ENCODE assay signal across 8 mouse cellular contexts in genomic region chr3:87935776-87936175, GRCm38 (mm10). TPM values are rescaled to one million over a fixed set of nuclear protein-coding genes. Genes with fewer than 3 reads are reported as not detected.
DNase-seq lines count a peak whose midpoint lies in the region; ATAC-seq and TF ChIP-seq lines count a peak whose summit lies in the region.
"Had no signal": no experiment of that assay in that cellular context is flagged by ENCODE, and none has a peak within 500 bp of the region (broad histone marks: within the 10 kb centered on the region; RNA-seq: fewer than 3 reads in every experiment).

No protein-coding gene starts in this region.

- no peak overlapping the region for H3K4me2 ChIP-seq in intestine, embryonic 14.5 days (ENCODE audit: low read length)
- H3K4me2 ChIP-seq in midbrain, embryonic 12.5 days (replicated peaks) = no peak overlapping the region

- no peak overlapping the region for H3K9ac ChIP-seq in intestine, embryonic 14.5 days (ENCODE audit: low read length)
- H3K9ac ChIP-seq in midbrain, embryonic 12.5 days (replicated peaks) = no peak overlapping the region

- WGBS in intestine, embryonic 14.5 days = 95% methylated on average over 2 of the region's 2 CpGs
- 93% methylated on average over 2 of the region's 2 CpGs for WGBS in midbrain, embryonic 12.5 days
- WGBS in small intestine, adult 2 months = 99% methylated on average over 2 of the region's 2 CpGs

- peak; percentile 51; the same call in 1 of the 2 replicates for ATAC-seq in intestine, embryonic 14.5 days (replicated peaks; ENCODE audit: low FRiP score, low TSS enrichment, low read depth)
- ATAC-seq in midbrain, embryonic 12.5 days (ENCODE audit: low FRiP score, low read depth) = peak; percentile 62; the same call in 1 of the 2 replicates

- peaks cover 18% of the 10 kb centered on the region for H3K4me1 ChIP-seq in intestine, embryonic 14.5 days (replicated peaks; ENCODE audit: control insufficient read depth, insufficient read depth, low read length)
- peaks cover 32% of the 10 kb centered on the region for H3K4me1 ChIP-seq in midbrain, embryonic 12.5 days
- peaks cover 7% of the 10 kb centered on the region for H3K4me1 ChIP-seq in small intestine, adult 2 months (ENCODE audit: control insufficient read depth, insufficient read depth, insufficient read length, low read length)

- peak; percentile 96; the same call in 1 of the 2 replicates for TF ChIP-seq CTCF in small intestine, adult 2 months (IDR thresholded peaks at IDR 0.05; ENCODE audit: extremely low read depth, insufficient read length, insufficient replicate concordance, low read depth, low read length)

- no peaks in the 10 kb centered on the region for H3K27me3 ChIP-seq in intestine, embryonic 14.5 days (replicated peaks; ENCODE audit: control insufficient read depth, insufficient read depth, low read length)
- H3K27me3 ChIP-seq in midbrain, embryonic 12.5 days = no peaks in the 10 kb centered on the region
- H3K27me3 ChIP-seq in small intestine, adult 2 months (ENCODE audit: control insufficient read depth, insufficient read depth, low read length) = no peaks in the 10 kb centered on the region
- H3K27me3 ChIP-seq: megakaryocyte, embryonic 14.5 days had no signal

- intact Hi-C loops in left cerebral cortex, postnatal 36 days (cut with DNase I) = loop anchor here (1.0 to 2.0 kb wide), 3 partner anchors 25 to 137 kb away; no protein-coding TSS in a partner anchor

- no peaks in the 10 kb centered on the region for H3K9me3 ChIP-seq in intestine, embryonic 14.5 days (ENCODE audit: control insufficient read depth, low read length)
- H3K9me3 ChIP-seq in midbrain, embryonic 12.5 days = no peaks in the 10 kb centered on the region
- H3K9me3 ChIP-seq: megakaryocyte, embryonic 14.5 days had no signal

- no peak overlapping the region for H3K4me3 ChIP-seq in intestine, embryonic 14.5 days (ENCODE audit: low read depth, low read length)
- H3K4me3 ChIP-seq in midbrain, embryonic 12.5 days = no peak overlapping the region
- H3K4me3 ChIP-seq in small intestine, adult 2 months (ENCODE audit: low read depth, low read length) = no peak overlapping the region
- H3K4me3 ChIP-seq: megakaryocyte, embryonic 14.5 days had no signal

- H3K36me3 ChIP-seq in intestine, embryonic 14.5 days (ENCODE audit: control insufficient read depth, insufficient read depth, low read length) = peaks cover 84% of the 10 kb centered on the region
- H3K36me3 ChIP-seq in midbrain, embryonic 12.5 days = peaks cover 72% of the 10 kb centered on the region
- peaks cover 40% of the 10 kb centered on the region for H3K36me3 ChIP-seq in small intestine, adult 2 months (ENCODE audit: control insufficient read depth, insufficient read depth, low read length)

- DNase-seq in adipocyte (ENCODE audit: low spot score) = peak; percentile 85
- DNase-seq in cerebellum, postnatal 14 days = peak; percentile 93 to 97
- peak; percentile 80 for DNase-seq in frontal cortex, postnatal 36 days (ENCODE audit: low spot score in 2 of 2)
- DNase-seq in intestine, embryonic 14.5 days (ENCODE audit: low spot score) = peak; percentile 91
- DNase-seq in left cerebral cortex, postnatal 36 days (ENCODE audit: low spot score in 2 of 2) = peak; percentile 70 to 76

- H3K27ac ChIP-seq in intestine, embryonic 14.5 days (ENCODE audit: low read depth) = no peak overlapping the region
- no peak overlapping the region for H3K27ac ChIP-seq in midbrain, embryonic 12.5 days (replicated peaks)
- H3K27ac ChIP-seq in small intestine, adult 2 months (ENCODE audit: insufficient read depth, low read depth, low read length) = peak overlapping the region; percentile 56

- TF ChIP-seq POLR2A in small intestine, adult 2 months (IDR thresholded peaks at IDR 0.05; ENCODE audit: low read depth, low read length) = no peak

RNA-seq across cellular contexts. Expression of gene Rrnad1, which starts 5.3 kb away (rescaled TPM):
- polyA plus RNA-seq in intestine, embryonic 14.5 days (2014; fragmentation: Nextera tagmentation; extraction: Ambion mirVana) = 17.9 and 21.8 TPM in 2 replicates
- 10 to 100 TPM; 16.4 to 23.9 TPM for total RNA-seq in left cerebral cortex, postnatal 36 days (2021)
- polyA plus RNA-seq in midbrain, embryonic 12.5 days (2016; fragmentation: Nextera tagmentation; extraction: Ambion mirVana) = 23.5 and 24.2 TPM in 2 replicates
- 12.5 and 17.3 TPM in 2 replicates for polyA plus RNA-seq in small intestine, adult 2 months (2012; rRNA removed)

RNA-seq across cellular contexts. Expression of gene Isg20l2, which starts 5.7 kb away (rescaled TPM):
- 32.8 and 35.9 TPM in 2 replicates for polyA plus RNA-seq in intestine, embryonic 14.5 days (2014; fragmentation: Nextera tagmentation; extraction: Ambion mirVana)
- 10 to 100 TPM; 12.9 to 14.3 TPM for total RNA-seq in left cerebral cortex, postnatal 36 days (2021)
- 78.7 and 79.0 TPM in 2 replicates for polyA plus RNA-seq in midbrain, embryonic 12.5 days (2016; fragmentation: Nextera tagmentation; extraction: Ambion mirVana)
- 3.9 and 7.0 TPM in 2 replicates for polyA plus RNA-seq in small intestine, adult 2 months (2012; rRNA removed)

RNA-seq across cellular contexts. Expression of gene Crabp2, which starts 12.7 kb away (rescaled TPM):
- 9.7 and 14.4 TPM in 2 replicates for polyA plus RNA-seq in intestine, embryonic 14.5 days (2014; fragmentation: Nextera tagmentation; extraction: Ambion mirVana)
- total RNA-seq in left cerebral cortex, postnatal 36 days (2021) = 1 to 10 TPM; 3.4 to 6.0 TPM
- 291 and 335 TPM in 2 replicates for polyA plus RNA-seq in midbrain, embryonic 12.5 days (2016; fragmentation: Nextera tagmentation; extraction: Ambion mirVana)
- 0.10 TPM in 1 of 2 replicates, not detected in the other for polyA plus RNA-seq in small intestine, adult 2 months (2012; rRNA removed)

RNA-seq across cellular contexts. Expression of gene Mrpl24, which starts 16.5 kb away (rescaled TPM):
- polyA plus RNA-seq in intestine, embryonic 14.5 days (2014; fragmentation: Nextera tagmentation; extraction: Ambion mirVana) = 73.3 and 74.2 TPM in 2 replicates
- 10 to 100 TPM; 44.6 to 54.9 TPM for total RNA-seq in left cerebral cortex, postnatal 36 days (2021)
- 73.5 and 77.8 TPM in 2 replicates for polyA plus RNA-seq in midbrain, embryonic 12.5 days (2016; fragmentation: Nextera tagmentation; extraction: Ambion mirVana)
- 12.5 and 25.5 TPM in 2 replicates for polyA plus RNA-seq in small intestine, adult 2 months (2012; rRNA removed)

RNA-seq across cellular contexts. Expression of gene Hdgf, which starts 29.7 kb away (rescaled TPM):
- polyA plus RNA-seq in intestine, embryonic 14.5 days (2014; fragmentation: Nextera tagmentation; extraction: Ambion mirVana) = 167 and 246 TPM in 2 replicates
- 100 to 1,000 TPM; 150 to 153 TPM for total RNA-seq in left cerebral cortex, postnatal 36 days (2021)
- polyA plus RNA-seq in midbrain, embryonic 12.5 days (2016; fragmentation: Nextera tagmentation; extraction: Ambion mirVana) = 233 and 243 TPM in 2 replicates
- 20.0 and 44.5 TPM in 2 replicates for polyA plus RNA-seq in small intestine, adult 2 months (2012; rRNA removed)

Comparison
In these comparisons a context has a peak if more than half of its experiments do, and no peak if none do; other contexts are left out.
1. RNA of gene Crabp2, which starts 12.7 kb away (polyA plus RNA-seq): 291 to 335 TPM in midbrain, embryonic 12.5 days; 9.7 to 14.4 TPM in intestine, embryonic 14.5 days and 0.10 TPM in small intestine, adult 2 months; every median in the first group is over 10 times any median in the second.
2. Peak in every context shown above with its lines, with median percentiles within 50 percentile points of each other: DNase-seq.